Comparison of ENCODE assay signal across 9 mouse cellular contexts in the genomic region with DNA sequence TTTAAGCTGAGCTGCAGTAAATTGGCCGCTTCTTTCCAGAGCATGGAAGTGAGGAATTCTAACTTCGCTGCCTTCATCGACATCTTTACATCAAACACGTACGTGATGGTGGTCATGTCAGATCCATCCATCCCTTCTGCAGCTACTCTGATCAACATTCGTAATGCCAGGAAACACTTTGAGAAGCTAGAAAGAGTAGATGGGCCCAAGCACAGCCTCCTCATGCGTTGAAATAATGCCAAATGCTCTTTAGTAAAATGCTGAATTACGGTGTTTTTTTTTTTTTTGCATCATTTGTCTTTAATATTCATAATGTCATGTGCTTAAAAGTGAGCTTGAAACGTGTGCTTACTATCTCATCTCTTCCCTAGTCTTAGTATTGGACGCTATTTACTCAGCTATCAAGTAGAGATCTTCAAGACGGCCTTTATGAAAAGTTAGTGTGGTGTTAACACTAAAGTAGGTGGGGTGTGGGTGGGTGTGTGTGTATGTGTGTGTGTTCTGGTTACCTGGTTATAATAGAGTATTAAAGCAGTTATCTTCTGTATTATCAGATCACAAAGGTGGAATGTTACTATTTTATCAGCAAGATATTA. TPM values are rescaled to one million over a fixed set of nuclear protein-coding genes. Genes with fewer than 3 reads are reported as not detected.
DNase-seq lines count a peak whose midpoint lies in the region; ATAC-seq and TF ChIP-seq lines count a peak whose summit lies in the region.
"Had no signal": no experiment of that assay in that cellular context is flagged by ENCODE, and none has a peak within 500 bp of the region (broad histone marks: within the 10 kb centered on the region; RNA-seq: fewer than 3 reads in every experiment).

No protein-coding gene starts in this region.

- H3K4me3 ChIP-seq in cerebellum, adult 2 months (replicated peaks; ENCODE audit: insufficient read depth, low read depth, low read length) = peak overlapping the region; percentile 82
- peak overlapping the region; percentile 100 for H3K4me3 ChIP-seq in megakaryocyte, embryonic 14.5 days (replicated peaks)
- peak overlapping the region; percentile 89 for H3K4me3 ChIP-seq in limb, embryonic 11.5 days (ENCODE audit: low read depth, low read length)
- H3K4me3 ChIP-seq in small intestine, adult 2 months (ENCODE audit: low read depth, low read length) = peak overlapping the region; percentile 94

- peak overlapping the region; percentile 96 for H3K9ac ChIP-seq in limb, embryonic 11.5 days (ENCODE audit: low read length)

- H3K4me2 ChIP-seq in limb, embryonic 11.5 days (ENCODE audit: low read depth, severe bottlenecking) = peak overlapping the region; percentile 85

- no peak for DNase-seq in cerebellum, adult 2 months
- no peak for DNase-seq in cerebellum, postnatal 14 days
- DNase-seq in limb, embryonic 11.5 days (ENCODE audit: low spot score) = no peak
- DNase-seq in left cerebral cortex, adult 9 months (ENCODE audit: low spot score in 2 of 2) = no peak
- DNase-seq in frontal cortex, adult 2 months (ENCODE audit: extremely low spot score in 1 of 2, low spot score in 1 of 2) = no peak

- H3K9me3 ChIP-seq in megakaryocyte, embryonic 14.5 days = no peaks in the 10 kb centered on the region
- H3K9me3 ChIP-seq in limb, embryonic 11.5 days (ENCODE audit: control insufficient read depth, low read length) = no peaks in the 10 kb centered on the region

- no peak for TF ChIP-seq CTCF in cerebellum, adult 2 months (IDR thresholded peaks at IDR 0.05; ENCODE audit: borderline replicate concordance, insufficient read depth, low read depth, low read length)
- no peak for TF ChIP-seq CTCF in small intestine, adult 2 months (IDR thresholded peaks at IDR 0.05; ENCODE audit: extremely low read depth, insufficient read length, insufficient replicate concordance, low read depth, low read length)

- peak overlapping the region; percentile 75; the same call in 1 of the 2 replicates for H3K27ac ChIP-seq in cerebellum, adult 2 months (ENCODE audit: insufficient read depth, low read length)
- no peak overlapping the region for H3K27ac ChIP-seq in limb, embryonic 11.5 days (replicated peaks; ENCODE audit: low read depth, low read length)
- H3K27ac ChIP-seq in small intestine, adult 2 months (ENCODE audit: insufficient read depth, low read depth, low read length) = no peak overlapping the region

- H3K36me3 ChIP-seq in megakaryocyte, embryonic 14.5 days (replicated peaks; ENCODE audit: low read length) = peaks cover 40% of the 10 kb centered on the region
- H3K36me3 ChIP-seq in limb, embryonic 11.5 days (ENCODE audit: control insufficient read depth, insufficient read depth, low read length) = peaks cover 4% of the 10 kb centered on the region; the same call in 1 of the 2 replicates
- 0 out of 2 replicates have a peak, but pooled peaks cover 1% of the 10 kb centered on the region for H3K36me3 ChIP-seq in small intestine, adult 2 months (ENCODE audit: control insufficient read depth, insufficient read depth, low read length)

- 5% methylated on average over 11 of the region's 11 CpGs for WGBS in cerebellum, adult 2 months
- 10% methylated on average over 11 of the region's 11 CpGs for WGBS in limb, embryonic 11.5 days
- 3% methylated on average over 11 of the region's 11 CpGs for WGBS in small intestine, adult 2 months

- no peak for ATAC-seq in megakaryocyte, adult 5-6 weeks (ENCODE audit: poor library complexity, severe bottlenecking)
- no peak for ATAC-seq in limb, embryonic 11.5 days (ENCODE audit: insufficient number of reproducible peaks, low FRiP score, low TSS enrichment, low read depth)

- H3K27me3 ChIP-seq in cerebellum, adult 2 months (ENCODE audit: control insufficient read depth, insufficient read depth, low read length) = no peaks in the 10 kb centered on the region
- no peaks in the 10 kb centered on the region for H3K27me3 ChIP-seq in megakaryocyte, embryonic 14.5 days (replicated peaks)
- H3K27me3 ChIP-seq in limb, embryonic 11.5 days (ENCODE audit: control insufficient read depth, insufficient read depth, low read length) = no peaks in the 10 kb centered on the region
- no peaks in the 10 kb centered on the region for H3K27me3 ChIP-seq in small intestine, adult 2 months (ENCODE audit: control insufficient read depth, insufficient read depth, low read length)

- peaks cover 5% of the 10 kb centered on the region; the same call in 1 of the 2 replicates for H3K4me1 ChIP-seq in cerebellum, adult 2 months (ENCODE audit: control insufficient read depth, insufficient read depth, low read length)
- H3K4me1 ChIP-seq in megakaryocyte, embryonic 14.5 days = peaks cover 54% of the 10 kb centered on the region
- peaks cover 7% of the 10 kb centered on the region; the same call in 1 of the 2 replicates for H3K4me1 ChIP-seq in limb, embryonic 11.5 days (ENCODE audit: control insufficient read depth, insufficient read depth, low read length)
- peaks cover 9% of the 10 kb centered on the region; the same call in 1 of the 2 replicates for H3K4me1 ChIP-seq in small intestine, adult 2 months (ENCODE audit: control insufficient read depth, insufficient read depth, insufficient read length, low read length)

- TF ChIP-seq POLR2A in cerebellum, adult 2 months (IDR thresholded peaks at IDR 0.05; ENCODE audit: borderline replicate concordance, insufficient read depth, low read length) = no peak
- TF ChIP-seq POLR2A in small intestine, adult 2 months (IDR thresholded peaks at IDR 0.05; ENCODE audit: low read depth, low read length) = no peak

RNA-seq across cellular contexts. Expression of a gene that starts 1.3 kb away (rescaled TPM):
- 150 and 151 TPM in 2 replicates for polyA plus RNA-seq in cerebellum, adult 2 months (2012; rRNA removed)
- polyA plus RNA-seq in megakaryocyte, embryonic 14.5 days (2012; ENCODE audit: insufficient read depth, low replicate concordance) = 76.9 and 113 TPM in 2 replicates
- total RNA-seq in megakaryocyte, adult 5-6 weeks (2015) = 42.4 and 49.4 TPM in 2 replicates
- 13.0 and 19.1 TPM in 2 replicates for total RNA-seq in megakaryocyte, adult 5-6 weeks (2017)
- polyA plus RNA-seq in limb, embryonic 11.5 days (2014; fragmentation: Nextera tagmentation; extraction: Ambion mirVana) = 85.0 and 102 TPM in 2 replicates
- 13.2 and 22.1 TPM in 2 replicates for polyA plus RNA-seq in small intestine, adult 2 months (2012; rRNA removed)
- 109 and 132 TPM in 2 replicates for polyA plus RNA-seq in frontal cortex, adult 2 months (2012; rRNA removed)

RNA-seq across cellular contexts. Expression of a gene that starts 18.6 kb away (rescaled TPM):
- not detected in 2 replicates for polyA plus RNA-seq in cerebellum, adult 2 months (2012; rRNA removed)
- not detected in 2 replicates for polyA plus RNA-seq in megakaryocyte, embryonic 14.5 days (2012; ENCODE audit: insufficient read depth, low replicate concordance)
- total RNA-seq in megakaryocyte, adult 5-6 weeks (2015) = not detected in 2 replicates
- not detected in 2 replicates for total RNA-seq in megakaryocyte, adult 5-6 weeks (2017)
- 0.18 and 0.36 TPM in 2 replicates for polyA plus RNA-seq in limb, embryonic 11.5 days (2014; fragmentation: Nextera tagmentation; extraction: Ambion mirVana)
- not detected in 2 replicates for polyA plus RNA-seq in small intestine, adult 2 months (2012; rRNA removed)
- 0.06 and 0.10 TPM in 2 replicates for polyA plus RNA-seq in frontal cortex, adult 2 months (2012; rRNA removed)
- total RNA-seq: common myeloid progenitor, adult 5-6 weeks had no signal

RNA-seq across cellular contexts. Expression of a gene that starts 35.1 kb away (rescaled TPM):
- polyA plus RNA-seq in cerebellum, adult 2 months (2012; rRNA removed) = 4.4 and 4.8 TPM in 2 replicates
- 1.0 and 5.8 TPM in 2 replicates for polyA plus RNA-seq in megakaryocyte, embryonic 14.5 days (2012; ENCODE audit: insufficient read depth, low replicate concordance)
- 11.8 and 13.7 TPM in 2 replicates for total RNA-seq in megakaryocyte, adult 5-6 weeks (2015)
- total RNA-seq in megakaryocyte, adult 5-6 weeks (2017) = 17.6 and 17.8 TPM in 2 replicates
- polyA plus RNA-seq in limb, embryonic 11.5 days (2014; fragmentation: Nextera tagmentation; extraction: Ambion mirVana) = 30.7 and 34.1 TPM in 2 replicates
- polyA plus RNA-seq in small intestine, adult 2 months (2012; rRNA removed) = 1.3 and 3.4 TPM in 2 replicates
- polyA plus RNA-seq in frontal cortex, adult 2 months (2012; rRNA removed) = 3.8 and 3.9 TPM in 2 replicates
